Mouse (Mus musculus) naive thymus-derived CD4-positive, alpha-beta T cell, adult 5 months (primary cell): ENCODE measurements around the gene Ubiad1. TPM values are rescaled to one million over a fixed set of nuclear protein-coding genes. Genes with fewer than 3 reads are reported as not detected.

Source experiments
- polyA plus RNA-seq: library from polyadenylated mRNA; unstranded; fragments of 100-300 nt; shearing (Covaris generic); gene quantifications from one replicate; pipeline ENCODE4 v1.2.1, GENCODE M21; 2017

The Ubiad1 gene
- polyA plus RNA-seq: 7.7 TPM

DNA sequence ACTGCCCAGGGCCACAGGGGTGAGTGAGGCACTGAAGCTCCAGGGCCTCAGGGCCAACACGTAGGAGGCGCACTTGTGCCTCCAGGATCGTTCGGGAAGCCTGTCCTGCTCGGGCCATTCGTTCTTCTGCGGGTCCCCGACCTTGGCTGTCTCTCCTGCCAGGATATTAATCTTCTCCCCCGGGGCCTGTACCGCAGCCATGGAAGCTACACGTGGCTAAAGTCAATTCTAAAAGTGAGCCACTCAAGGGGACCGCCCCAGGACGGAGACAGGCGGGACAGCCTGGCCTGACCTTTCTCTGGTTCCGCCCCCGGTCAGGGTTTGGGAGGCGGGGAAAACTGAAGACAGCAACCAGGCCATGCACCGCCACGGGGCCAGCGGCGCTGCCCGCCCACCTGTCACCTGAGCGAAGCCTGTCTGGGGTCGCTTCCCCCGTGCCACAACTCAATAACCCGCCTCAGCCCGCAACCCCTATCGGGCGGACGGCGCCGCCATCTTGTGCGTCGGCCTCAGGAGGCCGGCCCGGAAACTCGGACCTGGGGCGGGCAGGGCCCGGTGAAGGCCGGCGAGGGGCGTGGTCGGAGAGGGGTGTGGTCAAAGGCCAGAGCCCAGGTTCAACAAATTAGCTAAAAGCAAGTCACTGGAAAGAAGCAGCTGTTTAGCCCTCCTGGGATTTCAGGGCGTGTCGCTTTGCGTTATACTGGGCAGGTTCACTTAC, at the start of gene Ubiad1:
TSS of gene Ubiad1 (minus strand) at position 522 of the 718 bp plus-strand sequence.

DNA sequence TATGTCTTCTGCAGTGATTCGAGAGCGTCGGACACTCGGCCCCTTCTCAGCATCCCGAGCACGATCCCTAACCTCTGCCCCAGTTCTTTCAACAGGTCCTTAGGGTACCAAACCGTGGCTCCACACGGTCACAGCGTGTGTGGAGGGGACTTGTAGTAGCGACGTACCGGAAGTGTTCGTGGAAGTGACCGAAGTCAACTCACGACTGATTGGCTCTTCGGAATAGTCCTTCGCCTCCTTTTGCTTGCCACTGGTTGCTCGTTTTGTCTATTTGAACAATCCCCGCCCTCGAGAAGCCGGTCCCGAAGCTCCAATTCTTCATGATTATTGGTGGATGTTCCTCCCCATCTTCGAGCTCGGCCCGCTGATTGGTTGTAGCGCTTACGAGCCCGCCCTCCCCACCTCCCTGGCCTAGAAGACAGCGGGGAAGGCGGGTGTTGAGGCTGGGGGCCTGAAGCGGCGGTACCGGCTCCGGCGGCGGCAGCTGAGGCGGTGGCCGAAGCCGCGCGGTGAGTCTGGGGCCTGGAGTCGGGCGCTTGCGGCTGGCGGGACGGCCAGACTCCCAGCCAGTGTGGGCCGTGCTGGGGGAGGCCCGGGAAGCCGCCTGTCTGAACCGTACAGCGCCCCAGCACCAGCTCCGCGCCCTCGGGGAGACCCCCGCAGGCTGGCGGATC, 3.7 kb upstream of the Ubiad1 start, which contains the start of gene Mtor:
TSS of gene Mtor (plus strand) at position 433 of the 674 bp plus-strand sequence.

Other genes with a start within 250 kb of the Ubiad1 start
- gene Disp3, start 156.8 kb downstream of the Ubiad1 start, polyA plus RNA-seq: not detected
- gene Mtor, start 3.8 kb upstream of the Ubiad1 start, polyA plus RNA-seq: 27.5 TPM
- gene Angptl7, start 55.7 kb upstream of the Ubiad1 start, polyA plus RNA-seq: 0.26 TPM
- gene Exosc10, start 113.7 kb upstream of the Ubiad1 start, polyA plus RNA-seq: 105 TPM
- gene Srm, start 146.7 kb upstream of the Ubiad1 start, polyA plus RNA-seq: 57.0 TPM
- 0.14 TPM for gene Masp2, start 157.8 kb upstream of the Ubiad1 start, polyA plus RNA-seq
- 258 TPM for gene Tardbp, start 182.2 kb upstream of the Ubiad1 start, polyA plus RNA-seq
- not detected for gene Gm572, start 198.5 kb upstream of the Ubiad1 start, polyA plus RNA-seq